ENCODE assay signal across 10 mouse cellular contexts in genomic region chr17:35636363-35636762, GRCm38 (mm10). TPM values are rescaled to one million over a fixed set of nuclear protein-coding genes. Genes with fewer than 3 reads are reported as not detected.
DNase-seq lines count a peak whose midpoint lies in the region; ATAC-seq and TF ChIP-seq lines count a peak whose summit lies in the region.
"Had no signal": no experiment of that assay in that cellular context is flagged by ENCODE, and none has a peak within 500 bp of the region (broad histone marks: within the 10 kb centered on the region; RNA-seq: fewer than 3 reads in every experiment).

No protein-coding gene starts in this region.

- DNase-seq in heart, postnatal 4 days, result peak; percentile 43
- peak; percentile 55 for DNase-seq in urinary bladder, postnatal 14 days (ENCODE audit: low spot score)
- DNase-seq in urinary bladder, postnatal 4 days (ENCODE audit: low spot score in 2 of 2), result no peak
- DNase-seq in cerebellum, postnatal 25 days, result peak; percentile 32 to 66
- DNase-seq in stomach, postnatal 0 days (ENCODE audit: low spot score), result peak; percentile 73
- DNase-seq in layer of hippocampus, adult 18-20 months (ENCODE audit: low spot score in 2 of 2), result no peak

- H3K4me3 ChIP-seq in heart, embryonic 12.5 days, result no peak overlapping the region
- 0 out of 2 replicates have a peak overlapping the region, but pooled peaks have one; percentile 45 for H3K4me3 ChIP-seq in limb, embryonic 15.5 days
- no peak overlapping the region for H3K4me3 ChIP-seq in stomach, postnatal 0 days (ENCODE audit: low read depth, low read length)

- no peaks in the 10 kb centered on the region for H3K36me3 ChIP-seq in heart, embryonic 12.5 days
- no peaks in the 10 kb centered on the region for H3K36me3 ChIP-seq in limb, embryonic 15.5 days
- no peaks in the 10 kb centered on the region for H3K36me3 ChIP-seq in stomach, postnatal 0 days (ENCODE audit: control insufficient read depth, insufficient read depth, low read length)
- H3K36me3 ChIP-seq: stomach, embryonic 15.5 days had no signal

- no peak overlapping the region for H3K4me2 ChIP-seq in heart, embryonic 12.5 days
- H3K4me2 ChIP-seq in limb, embryonic 15.5 days, result peak overlapping the region; percentile 68; the same call in 1 of the 2 replicates
- no peak overlapping the region for H3K4me2 ChIP-seq in stomach, postnatal 0 days (replicated peaks; ENCODE audit: low read depth)

- no peak for TF ChIP-seq CTCF in stomach, postnatal 0 days (IDR thresholded peaks at IDR 0.05; ENCODE audit: low read depth)

- peaks cover 17% of the 10 kb centered on the region for H3K4me1 ChIP-seq in heart, embryonic 12.5 days (replicated peaks)
- H3K4me1 ChIP-seq in limb, embryonic 15.5 days, result peaks cover 17% of the 10 kb centered on the region
- H3K4me1 ChIP-seq in stomach, postnatal 0 days (replicated peaks; ENCODE audit: control insufficient read depth, insufficient read depth), result no peaks in the 10 kb centered on the region

- H3K27me3 ChIP-seq in heart, embryonic 12.5 days (replicated peaks), result peaks cover 16% of the 10 kb centered on the region; the same call in 1 of the 2 replicates
- H3K27me3 ChIP-seq in limb, embryonic 15.5 days, result no peaks in the 10 kb centered on the region
- no peaks in the 10 kb centered on the region for H3K27me3 ChIP-seq in stomach, postnatal 0 days (ENCODE audit: control insufficient read depth, insufficient read depth, low read length)
- H3K27me3 ChIP-seq: stomach, embryonic 15.5 days had no signal

- no peak for TF ChIP-seq EP300 in stomach, postnatal 0 days (optimal IDR thresholded peaks at IDR 0.05)

- H3K9ac ChIP-seq in heart, embryonic 12.5 days, result no peak overlapping the region
- no peak overlapping the region for H3K9ac ChIP-seq in limb, embryonic 15.5 days
- H3K9ac ChIP-seq in stomach, postnatal 0 days (ENCODE audit: low read length), result no peak overlapping the region
- H3K9ac ChIP-seq: stomach, embryonic 15.5 days had no signal

- no peak for ATAC-seq in heart, embryonic 12.5 days (ENCODE audit: insufficient number of reproducible peaks, low FRiP score)
- no peak for ATAC-seq in limb, embryonic 15.5 days (ENCODE audit: insufficient number of reproducible peaks, low FRiP score, low TSS enrichment, low read depth)
- ATAC-seq in stomach, postnatal 0 days (ENCODE audit: low FRiP score, low TSS enrichment), result no peak

- H3K27ac ChIP-seq in heart, embryonic 12.5 days (ENCODE audit: poor library complexity, severe bottlenecking), result no peak overlapping the region
- H3K27ac ChIP-seq in limb, embryonic 15.5 days, result no peak overlapping the region
- H3K27ac ChIP-seq in stomach, postnatal 0 days (replicated peaks), result no peak overlapping the region

- 34% methylated on average over 5 of the region's 5 CpGs for WGBS in heart, embryonic 12.5 days
- 45% methylated on average over 5 of the region's 5 CpGs for WGBS in limb, embryonic 15.5 days
- 27% methylated on average over 5 of the region's 5 CpGs for WGBS in stomach, postnatal 0 days

- no peaks in the 10 kb centered on the region for H3K9me3 ChIP-seq in heart, embryonic 12.5 days (replicated peaks)
- H3K9me3 ChIP-seq in limb, embryonic 15.5 days, result no peaks in the 10 kb centered on the region
- no peaks in the 10 kb centered on the region for H3K9me3 ChIP-seq in stomach, postnatal 0 days (ENCODE audit: control insufficient read depth, low read length)
- H3K9me3 ChIP-seq: stomach, embryonic 15.5 days had no signal

RNA-seq across cellular contexts. Expression of gene Mucl3, which starts 7.1 kb away (rescaled TPM):
- not detected for total RNA-seq in heart, postnatal 4 days (2021)
- 0.14 and 0.37 TPM in 2 replicates for polyA plus RNA-seq in heart, embryonic 12.5 days (2016; fragmentation: Nextera tagmentation; extraction: Ambion mirVana)
- polyA plus RNA-seq in limb, embryonic 15.5 days (2015; fragmentation: Nextera tagmentation; extraction: Ambion mirVana), result 0.09 and 0.10 TPM in 2 replicates
- 768 and 930 TPM in 2 replicates for polyA plus RNA-seq in stomach, postnatal 0 days (2015; fragmentation: Nextera tagmentation; extraction: Ambion mirVana)
- not detected for total RNA-seq in layer of hippocampus, adult 18-20 months (2021)
- total RNA-seq: liver, adult 2 months had no signal
- polyA plus RNA-seq: liver, adult 2 months had no signal

RNA-seq across cellular contexts. Expression of gene Gm9573, which starts 9.9 kb away (rescaled TPM):
- not detected for total RNA-seq in heart, postnatal 4 days (2021)
- not detected in 2 replicates for polyA plus RNA-seq in heart, embryonic 12.5 days (2016; fragmentation: Nextera tagmentation; extraction: Ambion mirVana)
- polyA plus RNA-seq in limb, embryonic 15.5 days (2015; fragmentation: Nextera tagmentation; extraction: Ambion mirVana), result 0.14 and 0.33 TPM in 2 replicates
- 2.6 and 3.9 TPM in 2 replicates for polyA plus RNA-seq in stomach, postnatal 0 days (2015; fragmentation: Nextera tagmentation; extraction: Ambion mirVana)
- total RNA-seq in layer of hippocampus, adult 18-20 months (2021), result not detected
- total RNA-seq: liver, adult 2 months had no signal
- polyA plus RNA-seq: liver, adult 2 months had no signal

RNA-seq across cellular contexts. Expression of gene Vars2, which starts 31.0 kb away (rescaled TPM):
- total RNA-seq in heart, postnatal 4 days (2021), result 10 to 100 TPM; 29.0 to 29.2 TPM
- polyA plus RNA-seq in heart, embryonic 12.5 days (2016; fragmentation: Nextera tagmentation; extraction: Ambion mirVana), result 16.1 and 17.4 TPM in 2 replicates
- 14.3 and 14.4 TPM in 2 replicates for polyA plus RNA-seq in limb, embryonic 15.5 days (2015; fragmentation: Nextera tagmentation; extraction: Ambion mirVana)
- 10.3 and 10.6 TPM in 2 replicates for polyA plus RNA-seq in stomach, postnatal 0 days (2015; fragmentation: Nextera tagmentation; extraction: Ambion mirVana)
- total RNA-seq in layer of hippocampus, adult 18-20 months (2021), result 10 to 100 TPM; 35.9 to 37.4 TPM

RNA-seq across cellular contexts. Expression of gene Sfta2, which starts 35.0 kb away (rescaled TPM):
- not detected for total RNA-seq in heart, postnatal 4 days (2021)
- polyA plus RNA-seq in heart, embryonic 12.5 days (2016; fragmentation: Nextera tagmentation; extraction: Ambion mirVana), result not detected in 2 replicates
- not detected in 2 replicates for polyA plus RNA-seq in limb, embryonic 15.5 days (2015; fragmentation: Nextera tagmentation; extraction: Ambion mirVana)
- polyA plus RNA-seq in stomach, postnatal 0 days (2015; fragmentation: Nextera tagmentation; extraction: Ambion mirVana), result 7.6 and 8.6 TPM in 2 replicates
- total RNA-seq in layer of hippocampus, adult 18-20 months (2021), result not detected
- total RNA-seq: liver, adult 2 months had no signal
- polyA plus RNA-seq: liver, adult 2 months had no signal

RNA-seq across cellular contexts. Expression of gene Gtf2h4, which starts 37.2 kb away (rescaled TPM):
- 10 to 100 TPM; 19.4 to 20.9 TPM for total RNA-seq in heart, postnatal 4 days (2021)
- 22.2 and 24.5 TPM in 2 replicates for polyA plus RNA-seq in heart, embryonic 12.5 days (2016; fragmentation: Nextera tagmentation; extraction: Ambion mirVana)
- polyA plus RNA-seq in limb, embryonic 15.5 days (2015; fragmentation: Nextera tagmentation; extraction: Ambion mirVana), result 36.2 and 42.2 TPM in 2 replicates
- polyA plus RNA-seq in stomach, postnatal 0 days (2015; fragmentation: Nextera tagmentation; extraction: Ambion mirVana), result 20.7 and 20.8 TPM in 2 replicates
- 10 to 100 TPM; 33.3 to 34.5 TPM for total RNA-seq in layer of hippocampus, adult 18-20 months (2021)

Comparison
In these comparisons a context has a peak if more than half of its experiments do, and no peak if none do; other contexts are left out.
1. DNase-seq: peak in heart, postnatal 4 days (single experiment), urinary bladder, postnatal 14 days (single experiment), cerebellum, postnatal 25 days (2 of 2) and stomach, postnatal 0 days (single experiment); none in urinary bladder, postnatal 4 days (0 of 2) and layer of hippocampus, adult 18-20 months (0 of 2).
2. RNA of gene Mucl3, which starts 7.1 kb away (polyA plus RNA-seq): 768 to 930 TPM in stomach, postnatal 0 days; 0.14 to 0.37 TPM in heart, embryonic 12.5 days and 0.09 to 0.10 TPM in limb, embryonic 15.5 days; every median in the first group is over 100 times any median in the second.